Mouse (Mus musculus) cortical plate, adult 2 months (tissue): ENCODE results near the gene Borcs6. TPM values are rescaled to one million over a fixed set of nuclear protein-coding genes. Genes with fewer than 3 reads are reported as not detected.

Experiments used
- H3K27ac ChIP-seq: fragments of 200-500 bp; 2 replicates; pipeline ENCODE4 v1.5.1; 2012; ENCODE audit warnings: low read length, control low read depth, inconsistent platforms; ENCODE audit not compliant: insufficient read depth
- H3K4me1 ChIP-seq: fragments of 200-500 bp; 2 replicates; pipeline ENCODE4 v1.6.1; 2011; ENCODE audit warnings: low read length; ENCODE audit not compliant: control insufficient read depth, insufficient read depth
- H3K4me3 ChIP-seq: fragments of 200-500 bp; 2 replicates; pipeline ENCODE4 v1.5.1; 2011; ENCODE audit warnings: mild to moderate bottlenecking, low read length, control low read depth; ENCODE audit not compliant: insufficient read depth
- CTCF ChIP-seq: fragments of 200-500 bp; IDR thresholded peaks from 2 replicates; pipeline ENCODE4 v1.5.1; 2011; ENCODE audit warnings: mild to moderate bottlenecking, control low read depth, low read length; ENCODE audit not compliant: insufficient read depth; ENCODE audit errors: extremely low read depth
- POLR2A ChIP-seq: fragments of 200-500 bp; IDR thresholded peaks from 2 replicates; pipeline ENCODE4 v1.6.1; 2011; ENCODE audit warnings: mild to moderate bottlenecking, low read length, control low read depth; ENCODE audit not compliant: insufficient read depth; ENCODE audit errors: extremely low read depth
- polyA plus RNA-seq: library from polyadenylated mRNA; depleted of rRNA; stranded (reverse); fragments of >200 nt; gene quantifications from 2 replicates; pipeline ENCODE4 v1.2.3, GENCODE M21; 2012

The Borcs6 gene
- polyA plus RNA-seq, 1 experiment, result 32.5 TPM

- TF ChIP-seq POLR2A, result no peak
- H3K27ac ChIP-seq, result no peak overlapping the region
- no peak overlapping the region for H3K4me3 ChIP-seq
- H3K4me1 ChIP-seq, result peaks cover 1% of the 10 kb centered on the region
These were observed 22.1 kb downstream of the Borcs6 start for GRCm38 (mm10) chr11:69081613-69082012.

- no peak for TF ChIP-seq CTCF
- no peak for TF ChIP-seq POLR2A
- Histone ChIP-seq H3K27ac (no peak overlapping the region), H3K4me1 (peaks cover 3% of the 10 kb centered on the region), H3K4me3 (no peak overlapping the region)
These were observed 26.1 kb downstream of the Borcs6 start for GRCm38 (mm10) chr11:69085608-69086007.

- Histone ChIP-seq H3K4me3 (no peak overlapping the region), H3K27ac (peak overlapping the region; percentile 98), H3K4me1 (peaks cover 3% of the 10 kb centered on the region)
- TF ChIP-seq CTCF, result no peak
- TF ChIP-seq POLR2A, result peak; percentile 84
These were observed 26.9 kb downstream of the Borcs6 start for GRCm38 (mm10) chr11:69086390-69086789.

GRCm38 (mm10) chr11:69087082-69087481 lies 27.6 kb downstream of the Borcs6 start:
- TF ChIP-seq CTCF (no peak), POLR2A (no peak)
- peaks cover 3% of the 10 kb centered on the region for H3K4me1 ChIP-seq
- no peak overlapping the region for H3K4me3 ChIP-seq
- peak overlapping the region; percentile 98 for H3K27ac ChIP-seq

GRCm38 (mm10) chr11:69087597-69087996 lies 28.1 kb downstream of the Borcs6 start:
- peak overlapping the region; percentile 96; the same call in 1 of the 2 replicates for H3K4me3 ChIP-seq
- H3K4me1 ChIP-seq, result peaks cover 3% of the 10 kb centered on the region
- H3K27ac ChIP-seq, result peak overlapping the region; percentile 98
- TF ChIP-seq POLR2A (no peak), CTCF (no peak)

- Histone ChIP-seq H3K27ac (peak within 1 kb of the TSS; percentile 100), H3K4me1 (peaks cover 3% of the 10 kb centered on the region), H3K4me3 (peak within 1 kb of the TSS; percentile 96)
- TF ChIP-seq CTCF (no peak), POLR2A (peak; percentile 42; the same call in 1 of the 2 replicates)
These were observed 28.8 kb downstream of the Borcs6 start, which contains the start of gene Vamp2 for GRCm38 (mm10) chr11:69088103-69088855. Vamp2 (plus strand) TSS chr11:69088490.

- TF ChIP-seq POLR2A, result no peak; the same call in 1 of the 2 replicates
- TF ChIP-seq CTCF, result no peak
- H3K4me3 ChIP-seq, result peak overlapping the region; percentile 96
- H3K4me1 ChIP-seq, result peaks cover 3% of the 10 kb centered on the region
- peak overlapping the region; percentile 100 for H3K27ac ChIP-seq
These were observed 29.5 kb downstream of the Borcs6 start for GRCm38 (mm10) chr11:69088856-69089615.

GRCm38 (mm10) chr11:69089616-69090290 lies 30.2 kb downstream of the Borcs6 start:
- peak overlapping the region; percentile 96 for H3K4me3 ChIP-seq
- peaks cover 3% of the 10 kb centered on the region for H3K4me1 ChIP-seq
- peak overlapping the region; percentile 100 for H3K27ac ChIP-seq
- TF ChIP-seq CTCF (no peak), POLR2A (0 out of 2 replicates have a peak, but pooled peaks have one; percentile 24)

- no peak overlapping the region for H3K27ac ChIP-seq
- no peak for TF ChIP-seq CTCF
- TF ChIP-seq POLR2A, result no peak
- peak overlapping the region; percentile 96 for H3K4me3 ChIP-seq
- peaks cover 3% of the 10 kb centered on the region for H3K4me1 ChIP-seq
These were observed 30.9 kb downstream of the Borcs6 start for GRCm38 (mm10) chr11:69090367-69090766.
